Mouse (Mus musculus): ENCODE measurements at regions not wholly inside any gene's neighbourhood (a gene's known extent, or its start where the extent isn't known, plus 50 kb on each side); places are given as distances from the start of the nearest gene placed in this dataset.

- no peak for DNase-seq (ENCODE audit: low spot score in 2 of 2)
Observed at GRCm38 (mm10) chr12:30510861-30511260, 73.4 kb upstream of the Tmem18 start.

- no peak for DNase-seq (ENCODE audit: low spot score in 2 of 2)
Observed at GRCm38 (mm10) chr12:30483370-30483769, 100.9 kb upstream of the Tmem18 start.

GRCm38 (mm10) chr12:30473473-30473815, 100.3 kb upstream of the Sntg2 start:
- no peak for DNase-seq (ENCODE audit: low spot score in 2 of 2)

GRCm38 (mm10) chr12:30472743-30473472, 99.7 kb upstream of the Sntg2 start:
- no peak for DNase-seq (ENCODE audit: low spot score in 2 of 2)

GRCm38 (mm10) chr12:30467186-30467585, 94.0 kb upstream of the Sntg2 start:
- DNase-seq (ENCODE audit: low spot score in 2 of 2) = no peak

- DNase-seq (ENCODE audit: low spot score in 2 of 2) = no peak
Observed at GRCm38 (mm10) chr12:30450614-30451013, 77.4 kb upstream of the Sntg2 start.

GRCm38 (mm10) chr12:30434892-30435291, 61.7 kb upstream of the Sntg2 start:
- DNase-seq (ENCODE audit: low spot score in 2 of 2) = peak; percentile 5 to 11

- DNase-seq (ENCODE audit: low spot score in 2 of 2) = no peak
Observed at GRCm38 (mm10) chr12:30432861-30433260, 59.7 kb upstream of the Sntg2 start.

- DNase-seq (ENCODE audit: low spot score in 2 of 2) = no peak
Observed at GRCm38 (mm10) chr12:30430641-30431040, 57.5 kb upstream of the Sntg2 start.

GRCm38 (mm10) chr12:30425301-30425700, 52.1 kb upstream of the Sntg2 start:
- DNase-seq (ENCODE audit: low spot score in 2 of 2) = no peak

Data from frontal cortex, postnatal 14 days (tissue).